Mouse (Mus musculus): Measurements from ENCODE around the gene Gm9903. TPM values are rescaled to one million over a fixed set of nuclear protein-coding genes. Genes with fewer than 3 reads are reported as not detected.

The Gm9903 gene
- polyA plus RNA-seq, 1 experiment from 2014 or later: 0.25 TPM

- peaks cover 5% of the 10 kb centered on the region; the same call in 1 of the 2 replicates for H3K4me1 ChIP-seq (replicated peaks; ENCODE audit: control insufficient read depth, insufficient read depth)
- ATAC-seq (ENCODE audit: low FRiP score, low TSS enrichment) (peak; percentile 5; the same call in 1 of the 2 replicates), DNase-seq (ENCODE audit: low spot score) (peak; percentile 45)
- no peaks in the 10 kb centered on the region for H3K36me3 ChIP-seq (ENCODE audit: control insufficient read depth, insufficient read depth, low read length)
- H3K9ac ChIP-seq (ENCODE audit: low read length): no peak overlapping the region
- peak overlapping the region; percentile 79; the same call in 1 of the 2 replicates for H3K4me3 ChIP-seq (ENCODE audit: low read depth, low read length)
- H3K27ac ChIP-seq (replicated peaks): peak overlapping the region; percentile 88
- no peak for TF ChIP-seq CTCF (IDR thresholded peaks at IDR 0.05; ENCODE audit: low read depth)
- no peak for TF ChIP-seq EP300 (optimal IDR thresholded peaks at IDR 0.05)
- no peaks in the 10 kb centered on the region for H3K9me3 ChIP-seq (ENCODE audit: control insufficient read depth, low read length)
- H3K27me3 ChIP-seq (ENCODE audit: control insufficient read depth, insufficient read depth, low read length): no peaks in the 10 kb centered on the region
- 46% methylated on average over 4 of the region's 4 CpGs for WGBS
- peak overlapping the region; percentile 86 for H3K4me2 ChIP-seq (replicated peaks; ENCODE audit: low read depth)
Observed at GRCm38 (mm10) chr5:33630615-33631014, 890 bp downstream of the Gm9903 start.

GRCm38 (mm10) chr5:33632526-33632925, 2.8 kb downstream of the Gm9903 start:
- TF ChIP-seq CTCF (IDR thresholded peaks at IDR 0.05; ENCODE audit: low read depth): no peak
- no peak overlapping the region for H3K27ac ChIP-seq (replicated peaks)
- WGBS: 63% methylated on average over 1 of the region's 1 CpGs
- H3K9me3 ChIP-seq (ENCODE audit: control insufficient read depth, low read length): no peaks in the 10 kb centered on the region
- ATAC-seq (ENCODE audit: low FRiP score, low TSS enrichment) (no peak), DNase-seq (ENCODE audit: low spot score) (no peak)
- no peaks in the 10 kb centered on the region for H3K27me3 ChIP-seq (ENCODE audit: control insufficient read depth, insufficient read depth, low read length)
- H3K4me3 ChIP-seq (ENCODE audit: low read depth, low read length): no peak overlapping the region
- no peaks in the 10 kb centered on the region for H3K36me3 ChIP-seq (ENCODE audit: control insufficient read depth, insufficient read depth, low read length)
- H3K4me1 ChIP-seq (replicated peaks; ENCODE audit: control insufficient read depth, insufficient read depth): peaks cover 5% of the 10 kb centered on the region; the same call in 1 of the 2 replicates
- no peak overlapping the region for H3K9ac ChIP-seq (ENCODE audit: low read length)
- H3K4me2 ChIP-seq (replicated peaks; ENCODE audit: low read depth): no peak overlapping the region

DNA sequence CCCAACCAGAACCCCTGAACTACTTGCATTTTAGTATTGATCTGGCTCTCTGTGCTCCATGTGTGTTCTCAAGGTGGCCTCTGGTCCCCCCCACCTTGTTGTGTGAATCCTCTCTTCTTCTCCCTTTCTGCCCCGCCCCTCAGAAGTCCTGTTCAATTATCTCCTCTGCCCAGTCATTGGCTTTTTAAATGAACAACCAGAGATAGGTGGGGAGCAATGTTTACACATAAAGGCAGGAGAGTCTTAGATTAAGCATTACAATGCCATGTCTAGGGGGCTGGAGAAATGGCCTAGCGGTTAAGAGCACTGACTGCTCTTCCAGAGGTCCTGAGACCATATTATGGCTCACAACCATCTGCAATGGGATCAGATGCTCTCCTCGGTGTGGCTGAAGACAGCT, 5.6 kb downstream of the Gm9903 start:
- TF ChIP-seq EP300 (optimal IDR thresholded peaks at IDR 0.05) (no peak), CTCF (IDR thresholded peaks at IDR 0.05; ENCODE audit: low read depth) (no peak)
- H3K9me3 ChIP-seq (ENCODE audit: control insufficient read depth, low read length): no peaks in the 10 kb centered on the region
- H3K4me2 ChIP-seq (replicated peaks; ENCODE audit: low read depth): no peak overlapping the region
- no peak for ATAC-seq (ENCODE audit: low FRiP score, low TSS enrichment)
- H3K4me1 ChIP-seq (replicated peaks; ENCODE audit: control insufficient read depth, insufficient read depth): no peaks in the 10 kb centered on the region
- no peaks in the 10 kb centered on the region for H3K36me3 ChIP-seq (ENCODE audit: control insufficient read depth, insufficient read depth, low read length)
- H3K27ac ChIP-seq (replicated peaks): no peak overlapping the region
- 82% methylated on average over 3 of the region's 3 CpGs for WGBS
- no peak for DNase-seq (ENCODE audit: low spot score)
- H3K4me3 ChIP-seq (ENCODE audit: low read depth, low read length): no peak overlapping the region
- no peaks in the 10 kb centered on the region for H3K27me3 ChIP-seq (ENCODE audit: control insufficient read depth, insufficient read depth, low read length)
- H3K9ac ChIP-seq (ENCODE audit: low read length): no peak overlapping the region

GRCm38 (mm10) chr5:33637606-33638350, 8.1 kb downstream of the Gm9903 start:
- no peak for TF ChIP-seq CTCF (IDR thresholded peaks at IDR 0.05; ENCODE audit: low read depth)
- no peak overlapping the region for H3K9ac ChIP-seq (ENCODE audit: low read length)
- no peaks in the 10 kb centered on the region for H3K27me3 ChIP-seq (ENCODE audit: control insufficient read depth, insufficient read depth, low read length)
- no peaks in the 10 kb centered on the region for H3K9me3 ChIP-seq (ENCODE audit: control insufficient read depth, low read length)
- ATAC-seq (ENCODE audit: low FRiP score, low TSS enrichment): no peak
- H3K4me3 ChIP-seq (ENCODE audit: low read depth, low read length): no peak overlapping the region
- WGBS: 81% methylated on average over 3 of the region's 3 CpGs
- no peak overlapping the region for H3K27ac ChIP-seq (replicated peaks)
- H3K36me3 ChIP-seq (ENCODE audit: control insufficient read depth, insufficient read depth, low read length): peaks cover 3% of the 10 kb centered on the region
- DNase-seq (ENCODE audit: low spot score): no peak
- H3K4me2 ChIP-seq (replicated peaks; ENCODE audit: low read depth): no peak overlapping the region
- no peaks in the 10 kb centered on the region for H3K4me1 ChIP-seq (replicated peaks; ENCODE audit: control insufficient read depth, insufficient read depth)

- Histone ChIP-seq H3K9ac (ENCODE audit: low read length) (no peak overlapping the region), H3K4me3 (ENCODE audit: low read depth, low read length) (no peak overlapping the region), H3K36me3 (ENCODE audit: control insufficient read depth, insufficient read depth, low read length) (peaks cover 13% of the 10 kb centered on the region), H3K27ac (replicated peaks) (no peak overlapping the region), H3K9me3 (ENCODE audit: control insufficient read depth, low read length) (no peaks in the 10 kb centered on the region), H3K27me3 (ENCODE audit: control insufficient read depth, insufficient read depth, low read length) (no peaks in the 10 kb centered on the region), H3K4me2 (replicated peaks; ENCODE audit: low read depth) (no peak overlapping the region), H3K4me1 (replicated peaks; ENCODE audit: control insufficient read depth, insufficient read depth) (no peaks in the 10 kb centered on the region)
- ATAC-seq (ENCODE audit: low FRiP score, low TSS enrichment): no peak
- no peak for DNase-seq (ENCODE audit: low spot score)
- TF ChIP-seq EP300 (optimal IDR thresholded peaks at IDR 0.05) (no peak), CTCF (IDR thresholded peaks at IDR 0.05; ENCODE audit: low read depth) (no peak)
- 39% methylated on average over 4 of the region's 4 CpGs for WGBS
Observed at GRCm38 (mm10) chr5:33638826-33639225, 9.1 kb downstream of the Gm9903 start.

- Histone ChIP-seq H3K4me3 (ENCODE audit: low read depth, low read length) (no peak overlapping the region), H3K4me2 (replicated peaks; ENCODE audit: low read depth) (no peak overlapping the region), H3K27ac (replicated peaks) (no peak overlapping the region), H3K4me1 (replicated peaks; ENCODE audit: control insufficient read depth, insufficient read depth) (no peaks in the 10 kb centered on the region), H3K36me3 (ENCODE audit: control insufficient read depth, insufficient read depth, low read length) (peaks cover 20% of the 10 kb centered on the region), H3K9ac (ENCODE audit: low read length) (no peak overlapping the region), H3K9me3 (ENCODE audit: control insufficient read depth, low read length) (no peaks in the 10 kb centered on the region), H3K27me3 (ENCODE audit: control insufficient read depth, insufficient read depth, low read length) (no peaks in the 10 kb centered on the region)
- DNase-seq (ENCODE audit: low spot score) (peak; percentile 48), ATAC-seq (ENCODE audit: low FRiP score, low TSS enrichment) (peak; percentile 57; the same call in 1 of the 2 replicates)
- TF ChIP-seq CTCF (IDR thresholded peaks at IDR 0.05; ENCODE audit: low read depth): peak; percentile 83
- no peak for TF ChIP-seq EP300 (optimal IDR thresholded peaks at IDR 0.05)
- 24% methylated on average over 3 of the region's 3 CpGs for WGBS
Observed at GRCm38 (mm10) chr5:33640652-33641051, 10.9 kb downstream of the Gm9903 start.

Data from stomach, postnatal 0 days (tissue).